Mouse (Mus musculus) heart, embryonic 10.5 days (tissue): ENCODE data around the gene Nanog. TPM values are rescaled to one million over a fixed set of nuclear protein-coding genes. Genes with fewer than 3 reads are reported as not detected.
"Not testable (repeated sequence)": the region's sequence is repeated elsewhere in the genome, so short reads cannot be mapped to it uniquely, and the experiment has no call there.

Experiments
- DNase-seq: peaks from one replicate; pipeline ENCODE4 v3.0.0-alpha.2; 2017; ENCODE audit warnings: low spot score
- H3K27ac ChIP-seq: fragments of 300-500 bp; sonication (generic); 2 replicates; pipeline ENCODE4 v1.5.1; 2016; ENCODE audit warnings: mild to moderate bottlenecking
- H3K27me3 ChIP-seq: fragments of 300-500 bp; sonication (generic); 2 replicates; pipeline ENCODE4 v1.6.1; 2016; ENCODE audit warnings: mild to moderate bottlenecking; ENCODE audit not compliant: poor library complexity, insufficient read depth, severe bottlenecking
- H3K36me3 ChIP-seq: fragments of 300-500 bp; sonication (generic); 2 replicates; pipeline ENCODE4 v1.6.1; 2016; ENCODE audit warnings: mild to moderate bottlenecking, moderate library complexity
- H3K4me1 ChIP-seq: fragments of 300-500 bp; sonication (generic); 2 replicates; pipeline ENCODE4 v1.6.1; 2016; ENCODE audit warnings: mild to moderate bottlenecking
- H3K4me3 ChIP-seq: fragments of 300-500 bp; sonication (generic); 2 replicates; pipeline ENCODE4 v1.5.1; 2016; ENCODE audit warnings: mild to moderate bottlenecking, moderate library complexity
- H3K9me3 ChIP-seq: fragments of 300-500 bp; sonication (generic); 2 replicates; pipeline ENCODE4 v1.6.1; 2016; ENCODE audit warnings: mild to moderate bottlenecking, moderate library complexity
- WGBS: fragments of 180-500 bp; shearing (Covaris S2); methylation state at CpG from one replicate; pipeline ENCODE4 v1.1.7; 2016; 5-methylcytosine and 5-hydroxymethylcytosine counted together
- polyA plus RNA-seq: library from polyadenylated mRNA; unstranded; fragments of >200 nt; fragmentation: Nextera tagmentation; extraction: Ambion mirVana; gene quantifications from 2 replicates; pipeline ENCODE4 v1.2.1, GENCODE M21; 2016

Nanog gene
- polyA plus RNA-seq, 1 experiment from 2014 or later = 0.20 TPM

GRCm38 (mm10) chr6:122670841-122671240 lies 36.4 kb upstream of the Nanog start:
- H3K36me3 ChIP-seq = no peaks in the 10 kb centered on the region

GRCm38 (mm10) chr6:122672746-122673145 lies 34.5 kb upstream of the Nanog start:
- H3K27me3 ChIP-seq = peaks cover 7% of the 10 kb centered on the region; the same call in 1 of the 2 replicates
- H3K9me3 ChIP-seq = no peaks in the 10 kb centered on the region
- no peak overlapping the region for H3K4me3 ChIP-seq
- H3K4me1 ChIP-seq = peaks cover 4% of the 10 kb centered on the region; the same call in 1 of the 2 replicates
- 36% methylated on average over 8 of the region's 8 CpGs for WGBS
- no peak for DNase-seq
- H3K36me3 ChIP-seq = no peaks in the 10 kb centered on the region
- no peak overlapping the region for H3K27ac ChIP-seq

More at GRCm38 (mm10) chr6:122670841-122671240, 36.4 kb upstream of the Nanog start:
- WGBS = 89% methylated on average over 4 of the region's 4 CpGs
- DNase-seq = no peak
- H3K4me1 ChIP-seq = peaks cover 9% of the 10 kb centered on the region; the same call in 1 of the 2 replicates
- no peaks in the 10 kb centered on the region for H3K9me3 ChIP-seq
- peaks cover 11% of the 10 kb centered on the region; the same call in 1 of the 2 replicates for H3K27me3 ChIP-seq
- H3K4me3 ChIP-seq = no peak overlapping the region
- no peak overlapping the region for H3K27ac ChIP-seq

GRCm38 (mm10) chr6:122682646-122683045 lies 24.6 kb upstream of the Nanog start:
- no peaks in the 10 kb centered on the region for H3K36me3 ChIP-seq
- H3K4me1 ChIP-seq = no peaks in the 10 kb centered on the region
- H3K9me3 ChIP-seq = no peaks in the 10 kb centered on the region
- no peak overlapping the region for H3K27ac ChIP-seq
- no peak for DNase-seq
- H3K4me3 ChIP-seq = no peak overlapping the region
- no peaks in the 10 kb centered on the region for H3K27me3 ChIP-seq
- WGBS = 83% methylated on average over 3 of the region's 3 CpGs

- Histone ChIP-seq H3K27ac (no peak overlapping the region), H3K4me1 (no peaks in the 10 kb centered on the region), H3K36me3 (no peaks in the 10 kb centered on the region), H3K9me3 (no peaks in the 10 kb centered on the region), H3K4me3 (no peak overlapping the region), H3K27me3 (no peaks in the 10 kb centered on the region)
- WGBS = 89% methylated on average over 13 of the region's 13 CpGs
- no peak for DNase-seq
These were observed 20.6 kb upstream of the Nanog start for GRCm38 (mm10) chr6:122686709-122687108.

DNA sequence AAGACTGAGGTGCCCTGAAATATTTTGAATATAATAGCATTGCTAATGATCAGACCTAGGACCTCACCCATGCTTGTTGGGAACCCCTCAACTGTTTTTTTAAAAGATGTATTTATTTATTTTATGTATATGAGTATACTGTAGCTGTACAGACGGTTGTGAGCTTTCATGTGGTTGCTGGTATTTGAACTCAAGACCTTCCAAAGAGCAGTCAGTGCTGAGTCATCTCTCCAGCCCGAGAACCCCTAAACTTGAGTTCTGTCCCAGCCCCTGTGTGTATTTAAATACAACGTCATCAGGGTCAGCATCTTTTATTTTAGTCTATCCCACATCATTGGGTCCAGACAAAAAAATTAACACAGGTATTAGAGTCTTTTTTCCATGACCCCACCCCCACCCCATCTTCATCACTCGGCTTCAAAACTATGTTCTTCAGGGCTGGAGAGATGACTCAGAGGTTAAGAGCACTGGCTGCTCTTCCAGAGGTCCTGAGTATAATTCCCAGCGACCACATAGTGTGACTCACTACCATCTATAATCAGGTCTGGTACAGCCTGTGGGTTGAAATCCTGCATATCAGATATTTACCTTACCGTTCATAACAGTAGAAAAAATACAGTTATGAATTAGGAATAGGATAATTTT lies 17.8 kb upstream of the Nanog start:
- H3K4me3 ChIP-seq = no peak overlapping the region
- WGBS = 77% methylated on average over 6 of the region's 6 CpGs

GRCm38 (mm10) chr6:122690082-122690481 lies 17.2 kb upstream of the Nanog start:
- Histone ChIP-seq H3K27me3 (no peaks in the 10 kb centered on the region), H3K36me3 (no peaks in the 10 kb centered on the region), H3K4me1 (no peaks in the 10 kb centered on the region), H3K27ac (no peak overlapping the region), H3K9me3 (no peaks in the 10 kb centered on the region), H3K4me3 (no peak overlapping the region)
- WGBS = 78% methylated on average over 5 of the region's 5 CpGs
- no peak for DNase-seq

More for the DNA sequence above, 17.8 kb upstream of the Nanog start:
- DNase-seq = no peak
- H3K27me3 ChIP-seq = no peaks in the 10 kb centered on the region
- no peaks in the 10 kb centered on the region for H3K36me3 ChIP-seq
- no peaks in the 10 kb centered on the region for H3K9me3 ChIP-seq
- H3K4me1 ChIP-seq = no peaks in the 10 kb centered on the region
- no peak overlapping the region for H3K27ac ChIP-seq

- Histone ChIP-seq H3K36me3 (no peaks in the 10 kb centered on the region), H3K9me3 (no peaks in the 10 kb centered on the region), H3K27ac (no peak overlapping the region), H3K27me3 (no peaks in the 10 kb centered on the region), H3K4me1 (no peaks in the 10 kb centered on the region), H3K4me3 (no peak overlapping the region)
- DNase-seq = no peak
- 84% methylated on average over 3 of the region's 3 CpGs for WGBS
These were observed 11.9 kb upstream of the Nanog start for GRCm38 (mm10) chr6:122695398-122695797.

GRCm38 (mm10) chr6:122699628-122700027 lies 7.7 kb upstream of the Nanog start:
- not testable (repeated sequence) for DNase-seq, H3K4me3 ChIP-seq, H3K36me3 ChIP-seq, H3K27me3 ChIP-seq, H3K27ac ChIP-seq, H3K9me3 ChIP-seq
- H3K4me1 ChIP-seq = peaks cover 14% of the 10 kb centered on the region; the same call in 1 of the 2 replicates
- WGBS = 84% methylated on average over 2 of the region's 2 CpGs

- no peak for DNase-seq
- Histone ChIP-seq H3K27me3 (peaks cover 13% of the 10 kb centered on the region), H3K4me3 (no peak overlapping the region), H3K9me3 (no peaks in the 10 kb centered on the region), H3K4me1 (peaks cover 14% of the 10 kb centered on the region; the same call in 1 of the 2 replicates), H3K27ac (peak overlapping the region; percentile 86; the same call in 1 of the 2 replicates), H3K36me3 (no peaks in the 10 kb centered on the region)
- WGBS = 75% methylated on average over 5 of the region's 5 CpGs
These were observed 5.5 kb upstream of the Nanog start for GRCm38 (mm10) chr6:122701816-122702215.

- 2% methylated on average over 20 of the region's 20 CpGs for WGBS
- no peaks in the 10 kb centered on the region for H3K9me3 ChIP-seq
- DNase-seq = peak; percentile 88
- H3K27ac ChIP-seq = peak overlapping the region; percentile 86
- H3K36me3 ChIP-seq = no peaks in the 10 kb centered on the region
- peak overlapping the region; percentile 49 for H3K4me3 ChIP-seq
- H3K4me1 ChIP-seq = peaks cover 14% of the 10 kb centered on the region; the same call in 1 of the 2 replicates
- peaks cover 21% of the 10 kb centered on the region for H3K27me3 ChIP-seq
These were observed 4.7 kb upstream of the Nanog start for GRCm38 (mm10) chr6:122702480-122703124.

DNA sequence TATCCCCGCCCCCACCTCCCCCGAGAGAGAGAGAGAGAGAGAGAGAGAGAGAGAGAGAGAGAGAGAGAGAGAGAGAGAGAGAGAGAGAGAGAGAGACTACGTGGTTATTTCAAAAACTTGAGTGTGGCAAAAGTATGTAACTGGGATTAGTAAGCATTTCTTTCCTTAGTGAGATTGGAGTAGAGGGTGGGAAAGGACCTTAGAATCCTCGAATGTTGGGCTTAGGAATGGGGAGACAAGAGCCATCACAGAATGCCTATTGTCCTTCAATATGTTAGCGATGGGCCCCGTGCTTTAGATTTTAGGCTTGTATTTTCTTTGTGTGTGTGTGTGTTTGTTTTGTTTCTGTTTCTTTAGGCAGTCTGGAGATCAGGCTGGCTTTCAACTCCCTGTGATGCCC lies 4.0 kb upstream of the Nanog start:
- Histone ChIP-seq H3K27me3 (peaks cover 27% of the 10 kb centered on the region), H3K9me3 (no peaks in the 10 kb centered on the region), H3K4me3 (peak overlapping the region; percentile 49; the same call in 1 of the 2 replicates), H3K4me1 (peaks cover 14% of the 10 kb centered on the region; the same call in 1 of the 2 replicates), H3K27ac (peak overlapping the region; percentile 86), H3K36me3 (no peaks in the 10 kb centered on the region)
- no peak for DNase-seq
- 7% methylated on average over 6 of the region's 6 CpGs for WGBS

DNA sequence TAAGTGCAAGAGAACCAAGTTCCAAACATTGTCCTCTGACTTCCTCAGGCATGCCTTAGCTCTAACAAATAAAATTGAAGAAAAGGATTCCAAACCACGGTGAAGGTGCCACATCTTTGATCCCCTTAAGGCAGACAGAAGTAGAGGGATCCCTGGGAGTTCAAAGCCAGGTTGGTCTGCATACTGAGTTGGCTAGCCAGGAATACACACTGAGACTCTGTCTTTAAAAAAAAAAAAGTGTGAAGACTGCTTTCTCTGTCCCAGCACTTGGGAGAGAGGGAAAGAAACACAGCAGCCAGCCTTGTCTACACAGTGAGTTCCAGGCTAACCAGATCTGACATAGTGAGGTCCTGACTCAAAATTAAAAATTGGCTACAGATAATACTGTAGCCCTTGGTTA lies 3.6 kb upstream of the Nanog start:
- no peak for DNase-seq
- WGBS = 18% methylated on average over 1 of the region's 1 CpGs
- Histone ChIP-seq H3K27ac (peak overlapping the region; percentile 86), H3K36me3 (no peaks in the 10 kb centered on the region), H3K4me3 (no peak overlapping the region), H3K27me3 (peaks cover 30% of the 10 kb centered on the region), H3K4me1 (peaks cover 14% of the 10 kb centered on the region; the same call in 1 of the 2 replicates), H3K9me3 (no peaks in the 10 kb centered on the region)

DNA sequence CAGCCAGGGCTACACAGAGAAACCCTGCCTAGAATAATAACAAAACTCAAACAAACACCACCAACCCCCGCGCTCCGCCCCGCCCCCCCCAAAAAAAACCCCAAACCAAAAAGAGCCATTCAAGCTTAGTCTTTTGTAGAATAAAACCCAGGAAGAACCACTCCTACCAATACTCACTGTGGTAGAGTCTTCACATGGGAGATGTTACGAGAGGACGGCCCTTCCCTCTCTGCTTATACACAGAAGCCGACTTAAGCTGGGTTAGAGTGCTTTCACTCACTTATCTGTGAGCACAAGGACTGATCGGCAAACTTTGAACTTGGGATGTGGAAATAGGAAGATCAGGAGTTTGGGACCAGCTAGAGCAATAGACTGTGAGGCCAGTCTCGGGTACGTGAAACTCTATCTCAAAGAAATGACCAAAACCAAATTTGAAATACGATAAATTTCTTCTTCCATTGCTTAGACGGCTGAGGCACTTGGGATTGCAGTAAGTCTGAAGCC lies 900 bp upstream of the Nanog start:
- Histone ChIP-seq H3K4me1 (peaks cover 14% of the 10 kb centered on the region; the same call in 1 of the 2 replicates), H3K36me3 (no peaks in the 10 kb centered on the region), H3K27ac (no peak overlapping the region), H3K27me3 (peaks cover 33% of the 10 kb centered on the region), H3K9me3 (no peaks in the 10 kb centered on the region), H3K4me3 (no peak overlapping the region)
- DNase-seq = no peak
- 66% methylated on average over 12 of the region's 12 CpGs for WGBS
